Mouse (Mus musculus) heart, adult 2 months (tissue): ENCODE results near the gene Rc3h1.

ENCODE experiments used
- CTCF ChIP-seq: fragments of 200-600 bp; IDR thresholded peaks from 2 replicates; pipeline ENCODE4 v1.8.1; 2022; ENCODE audit warnings: antibody characterized with exemption, mild to moderate bottlenecking, moderate library complexity
- EP300 ChIP-seq: fragments of 200-500 bp; IDR thresholded peaks from 2 replicates; pipeline ENCODE4 v1.6.1; 2011; ENCODE audit warnings: low read depth, low read length, control low read depth; ENCODE audit not compliant: insufficient read depth
- POLR2A ChIP-seq: fragments of 200-500 bp; IDR thresholded peaks from 2 replicates; pipeline ENCODE4 v1.6.1; 2011; ENCODE audit warnings: mild to moderate bottlenecking, low read depth, low read length, control low read depth; ENCODE audit not compliant: insufficient read depth

DNA sequence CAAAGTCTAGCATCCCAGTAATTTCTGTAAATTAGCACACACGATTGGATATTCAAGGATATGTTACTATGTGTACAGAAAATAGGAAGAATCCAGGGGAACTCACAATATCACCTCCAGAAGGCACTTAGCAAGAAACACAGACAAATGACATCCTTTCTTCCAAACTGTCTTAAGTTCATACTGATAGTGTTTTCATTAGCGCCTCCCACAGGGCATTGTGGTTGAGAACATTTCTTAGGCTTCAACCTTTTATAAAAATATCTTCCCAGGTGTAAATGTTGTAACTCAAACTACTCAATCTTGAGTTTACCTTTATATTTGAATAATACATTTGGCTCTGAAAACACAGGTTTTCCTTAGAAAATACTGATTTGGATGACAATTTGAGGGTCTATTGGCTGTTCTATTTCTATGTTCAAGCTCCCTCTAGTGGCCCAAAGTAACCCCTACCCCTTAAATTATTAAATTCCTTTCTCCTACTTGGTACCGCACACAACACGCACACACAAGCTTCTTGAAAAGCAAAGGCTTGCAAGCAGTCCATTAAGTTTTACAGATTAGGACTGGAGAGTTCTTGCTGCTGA is 27.8 kb downstream of the Rc3h1 start:
- TF ChIP-seq CTCF (peak; percentile 88), POLR2A (no peak), EP300 (no peak)
